In the genomic region with DNA sequence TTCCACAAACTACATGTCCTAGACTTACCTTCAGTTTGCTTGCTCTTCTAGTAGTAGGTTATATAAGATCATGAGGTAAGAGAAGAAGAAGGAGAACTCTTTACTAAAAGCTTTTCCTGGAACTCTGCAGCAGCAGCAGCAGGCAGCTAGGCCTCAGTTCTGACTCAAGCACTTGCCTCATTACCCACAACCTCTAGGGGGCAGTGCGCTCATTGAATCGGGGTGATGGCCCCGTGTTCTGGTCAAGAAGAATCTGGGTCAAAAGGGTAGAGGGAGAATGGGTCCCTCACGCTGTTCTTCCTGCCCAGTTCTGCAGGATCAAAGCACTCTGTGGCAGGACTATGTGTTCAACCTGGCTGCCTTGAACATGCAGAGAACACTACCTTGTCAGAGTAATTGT, we compare ENCODE assay signal across 8 mouse cellular contexts.
DNase-seq lines count a peak whose midpoint lies in the region; ATAC-seq lines count a peak whose summit lies in the region.

No protein-coding gene starts in this region.

- no peak for ATAC-seq in erythroblast, adult 5-6 weeks (replicated peaks; ENCODE audit: low FRiP score, poor library complexity, severe bottlenecking)

- peak; percentile 59 for DNase-seq in embryo, embryonic 10 days (ENCODE audit: low spot score)
- no peak for DNase-seq in embryo, embryonic 9.5 days (ENCODE audit: extremely low spot score)
- peak; percentile 9 for DNase-seq in lung, postnatal 14 days
- DNase-seq in lung, postnatal 25 days (ENCODE audit: low spot score): no peak
- peak; percentile 14 for DNase-seq in brain, adult 2 months (ENCODE audit: low read depth, low spot score)
- peak; percentile 44 for DNase-seq in testis, postnatal 10 days (ENCODE audit: low spot score)
- no peak for DNase-seq in urinary bladder, postnatal 10 days (ENCODE audit: low spot score)

Comparison
In these comparisons a context has a peak if more than half of its experiments do, and no peak if none do; other contexts are left out.
1. DNase-seq: peak in embryo, embryonic 10 days (single experiment), lung, postnatal 14 days (single experiment), brain, adult 2 months (single experiment) and testis, postnatal 10 days (single experiment); none in embryo, embryonic 9.5 days (single experiment), lung, postnatal 25 days (single experiment) and urinary bladder, postnatal 10 days (single experiment).